Mouse (Mus musculus) embryonic fibroblast, embryonic 13.5 days (primary cell): ENCODE measurements around the gene Abcf2. TPM values are rescaled to one million over a fixed set of nuclear protein-coding genes. Genes with fewer than 3 reads are reported as not detected.

ENCODE experiments used
- H3K27ac ChIP-seq: 2 replicates; pipeline ENCODE4 v1.5.1; 2012; ENCODE audit warnings: low read length, control low read depth, inconsistent platforms; ENCODE audit not compliant: insufficient read depth
- H3K4me1 ChIP-seq: 2 replicates; pipeline ENCODE4 v1.6.1; 2011; ENCODE audit warnings: low read length; ENCODE audit not compliant: control insufficient read depth, insufficient read depth
- H3K4me3 ChIP-seq: 2 replicates; pipeline ENCODE4 v1.5.1; 2011; ENCODE audit warnings: mild to moderate bottlenecking, control low read depth, low read length; ENCODE audit not compliant: insufficient read depth
- CTCF ChIP-seq: IDR thresholded peaks from 2 replicates; pipeline ENCODE4 v1.5.1; 2011; ENCODE audit warnings: mild to moderate bottlenecking, control low read depth, low read length, moderate library complexity, borderline replicate concordance; ENCODE audit not compliant: insufficient read depth
- POLR2A ChIP-seq: IDR thresholded peaks from 2 replicates; pipeline ENCODE4 v1.6.1; 2011; ENCODE audit warnings: low read depth, mild to moderate bottlenecking, control low read depth, low read length, moderate library complexity
- polyA plus RNA-seq: library from polyadenylated mRNA; stranded (reverse); fragments of >200 nt; gene quantifications from 2 replicates; pipeline ENCODE4 v1.2.4, GENCODE M21; 2011; ENCODE audit warnings: low read depth; ENCODE audit not compliant: missing spikeins, insufficient read length

Gene Abcf2
- polyA plus RNA-seq, 1 experiment: 69.3 TPM

GRCm38 (mm10) chr5:24602751-24603343 is 25.6 kb upstream of the Abcf2 start:
- peak overlapping the region; percentile 32 for H3K4me3 ChIP-seq
- peaks cover 5% of the 10 kb centered on the region; the same call in 1 of the 2 replicates for H3K4me1 ChIP-seq
- H3K27ac ChIP-seq: peak overlapping the region; percentile 93
- TF ChIP-seq CTCF (no peak), POLR2A (peak; percentile 93)

GRCm38 (mm10) chr5:24601911-24602750 is 24.9 kb upstream of the Abcf2 start:
- TF ChIP-seq CTCF: no peak
- TF ChIP-seq POLR2A: peak; percentile 89; the same call in 1 of the 2 replicates
- peaks cover 5% of the 10 kb centered on the region; the same call in 1 of the 2 replicates for H3K4me1 ChIP-seq
- H3K4me3 ChIP-seq: peak overlapping the region; percentile 66
- H3K27ac ChIP-seq: peak overlapping the region; percentile 93

GRCm38 (mm10) chr5:24601071-24601835 is 24.0 kb upstream of the Abcf2 start:
- Histone ChIP-seq H3K4me3 (peak overlapping the region; percentile 66), H3K4me1 (peaks cover 5% of the 10 kb centered on the region; the same call in 1 of the 2 replicates), H3K27ac (peak overlapping the region; percentile 93)
- TF ChIP-seq CTCF (no peak), POLR2A (no peak)

- H3K4me1 ChIP-seq: no peaks in the 10 kb centered on the region
- TF ChIP-seq CTCF: no peak
- no peak overlapping the region for H3K27ac ChIP-seq
- no peak overlapping the region for H3K4me3 ChIP-seq
Measured at GRCm38 (mm10) chr5:24600236-24600635, 23.0 kb upstream of the Abcf2 start.

GRCm38 (mm10) chr5:24599137-24599536 is 21.9 kb upstream of the Abcf2 start:
- H3K4me3 ChIP-seq: no peak overlapping the region
- H3K4me1 ChIP-seq: no peaks in the 10 kb centered on the region
- H3K27ac ChIP-seq: no peak overlapping the region
- no peak for TF ChIP-seq POLR2A

GRCm38 (mm10) chr5:24598570-24599006 is 21.3 kb upstream of the Abcf2 start:
- Histone ChIP-seq H3K4me3 (peak overlapping the region; percentile 5; the same call in 1 of the 2 replicates), H3K27ac (no peak overlapping the region), H3K4me1 (no peaks in the 10 kb centered on the region)
- TF ChIP-seq POLR2A: no peak
- no peak for TF ChIP-seq CTCF

GRCm38 (mm10) chr5:24597901-24598569 is 20.8 kb upstream of the Abcf2 start:
- H3K4me3 ChIP-seq: peak overlapping the region; percentile 5; the same call in 1 of the 2 replicates
- H3K4me1 ChIP-seq: no peaks in the 10 kb centered on the region
- TF ChIP-seq POLR2A: no peak
- no peak for TF ChIP-seq CTCF
- no peak overlapping the region for H3K27ac ChIP-seq

- Histone ChIP-seq H3K4me1 (no peaks in the 10 kb centered on the region), H3K4me3 (no peak overlapping the region), H3K27ac (no peak overlapping the region)
- TF ChIP-seq POLR2A (no peak; the same call in 1 of the 2 replicates), CTCF (no peak)
Measured at GRCm38 (mm10) chr5:24597221-24597728, 20.0 kb upstream of the Abcf2 start.

- Histone ChIP-seq H3K27ac (no peak overlapping the region), H3K4me1 (0 out of 2 replicates have a peak, but pooled peaks cover 1% of the 10 kb centered on the region), H3K4me3 (no peak overlapping the region)
- TF ChIP-seq POLR2A (no peak), CTCF (no peak)
Measured at GRCm38 (mm10) chr5:24596519-24597171, 19.4 kb upstream of the Abcf2 start.
